Mouse (Mus musculus) layer of hippocampus, adult 9-11 months (tissue): ENCODE data around the gene Zmat3.

Source experiments
- DNase-seq: peaks from one replicate; pipeline ENCODE4 v3.0.0; 2022

Zmat3 gene

GRCm38 (mm10) chr3:32367516-32367915 is 1.7 kb upstream of the Zmat3 start:
- no peak for DNase-seq

GRCm38 (mm10) chr3:32366246-32366734 is 476 bp upstream of the Zmat3 start:
- DNase-seq: peak; percentile 29

- DNase-seq: peak; percentile 41
These were observed 821 bp downstream of the Zmat3 start for GRCm38 (mm10) chr3:32364841-32365545.

DNA sequence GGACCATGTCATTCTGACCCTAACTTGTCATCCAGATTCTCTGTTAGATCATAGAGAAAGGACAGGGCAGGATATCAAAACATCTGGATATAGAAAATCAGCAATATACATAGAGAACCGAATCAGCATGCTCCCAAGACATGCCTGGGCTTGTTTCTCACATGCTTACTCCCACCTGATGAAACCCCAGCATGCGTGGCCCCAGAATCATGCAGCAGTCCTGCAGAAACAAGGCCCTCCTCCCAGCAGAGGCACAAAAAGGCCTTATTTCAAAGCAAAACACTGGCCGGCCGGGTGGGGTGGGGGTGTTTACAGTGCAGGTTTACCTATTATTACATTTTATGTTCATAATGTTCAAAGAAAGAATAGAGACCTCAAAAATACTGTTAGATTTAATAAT is 1.6 kb downstream of the Zmat3 start:
- no peak for DNase-seq

GRCm38 (mm10) chr3:32361221-32361620 is 4.6 kb downstream of the Zmat3 start:
- no peak for DNase-seq

- peak; percentile 85 for DNase-seq
These were observed 17.9 kb downstream of the Zmat3 start for GRCm38 (mm10) chr3:32347881-32348280.

- no peak for DNase-seq
These were observed 20.6 kb downstream of the Zmat3 start for GRCm38 (mm10) chr3:32345249-32345648.

DNA sequence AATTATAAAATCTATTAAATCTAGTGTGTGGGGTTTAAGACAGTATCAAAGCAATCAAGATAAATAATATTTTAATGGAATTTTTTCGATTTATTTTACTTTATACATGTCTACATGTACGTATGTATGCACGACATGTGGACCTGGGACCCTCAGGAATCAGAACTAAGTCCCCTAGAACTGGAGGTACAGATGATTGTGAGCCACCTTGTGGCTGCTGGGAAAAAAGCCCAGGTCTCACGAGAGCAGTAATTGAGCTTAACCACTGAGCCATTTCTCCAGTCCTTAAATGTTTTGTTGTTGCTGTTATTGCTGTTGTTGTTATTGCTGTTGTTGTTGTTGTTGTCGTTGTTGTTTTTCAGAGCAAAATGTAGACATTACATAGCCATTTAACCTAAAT is 21.0 kb downstream of the Zmat3 start:
- no peak for DNase-seq

- no peak for DNase-seq
These were observed 22.4 kb downstream of the Zmat3 start for GRCm38 (mm10) chr3:32343371-32343770.

GRCm38 (mm10) chr3:32341434-32341833 is 24.4 kb downstream of the Zmat3 start:
- no peak for DNase-seq

- DNase-seq: no peak
These were observed 27.6 kb downstream of the Zmat3 start for GRCm38 (mm10) chr3:32338231-32338630.

- no peak for DNase-seq
These were observed 28.0 kb downstream of the Zmat3 start for GRCm38 (mm10) chr3:32337770-32338169.

- peak; percentile 24 for DNase-seq
These were observed 30.9 kb downstream of the Zmat3 start for GRCm38 (mm10) chr3:32334901-32335300.

DNA sequence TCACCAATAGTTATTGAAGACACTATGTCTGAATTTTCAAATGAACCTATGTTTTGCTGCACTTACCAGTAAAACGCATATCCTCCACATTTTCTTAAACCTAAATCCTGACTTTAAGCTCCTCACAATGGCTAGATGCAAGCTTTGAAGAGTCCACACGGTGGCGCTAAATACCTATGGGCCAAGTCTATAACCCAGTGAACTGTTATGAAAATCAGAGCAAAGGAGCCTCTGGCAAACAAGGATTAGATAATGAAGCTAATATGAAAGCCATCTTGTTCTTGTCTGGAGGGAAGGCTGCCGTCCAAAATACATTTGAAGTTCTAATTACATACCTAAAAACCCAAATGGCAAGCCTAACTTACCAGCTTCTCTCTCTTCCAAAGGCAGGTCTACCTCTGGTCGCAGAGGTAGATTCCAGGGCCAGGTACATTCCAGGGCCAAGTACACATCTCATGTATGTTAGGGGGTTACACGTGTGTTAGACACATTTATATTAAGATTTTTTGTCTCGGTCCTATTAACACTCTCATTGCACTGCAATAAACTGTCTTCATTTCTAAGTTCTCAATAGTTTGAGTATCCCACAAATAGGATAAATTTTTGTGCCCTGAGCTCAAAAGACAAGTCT is 32.2 kb downstream of the Zmat3 start:
- peak; percentile 76 for DNase-seq

GRCm38 (mm10) chr3:32317901-32318416 is 47.9 kb downstream of the Zmat3 start:
- DNase-seq: no peak

GRCm38 (mm10) chr3:32317165-32317900 is 48.5 kb downstream of the Zmat3 start:
- DNase-seq: peak; percentile 28

DNA sequence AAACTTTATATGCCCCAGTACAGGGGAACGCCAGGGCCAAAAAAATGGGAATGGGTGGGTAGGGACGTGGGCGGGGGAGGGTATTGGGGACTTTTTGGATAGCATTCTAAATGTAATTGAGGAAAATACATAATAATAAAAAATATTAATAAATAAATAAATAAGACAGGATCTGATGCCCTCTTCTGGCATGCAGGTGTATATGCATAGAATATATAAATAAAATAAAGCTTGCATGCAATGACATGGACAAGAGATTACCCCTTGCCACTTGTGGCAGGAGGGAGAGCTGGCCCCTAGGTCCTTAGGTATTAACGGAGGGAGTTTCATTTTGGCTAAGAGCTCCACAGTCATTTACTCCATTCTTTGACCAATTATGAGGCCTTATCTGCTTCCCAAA is 51.1 kb downstream of the Zmat3 start:
- no peak for DNase-seq

GRCm38 (mm10) chr3:32304171-32304570 is 61.6 kb downstream of the Zmat3 start:
- no peak for DNase-seq

DNA sequence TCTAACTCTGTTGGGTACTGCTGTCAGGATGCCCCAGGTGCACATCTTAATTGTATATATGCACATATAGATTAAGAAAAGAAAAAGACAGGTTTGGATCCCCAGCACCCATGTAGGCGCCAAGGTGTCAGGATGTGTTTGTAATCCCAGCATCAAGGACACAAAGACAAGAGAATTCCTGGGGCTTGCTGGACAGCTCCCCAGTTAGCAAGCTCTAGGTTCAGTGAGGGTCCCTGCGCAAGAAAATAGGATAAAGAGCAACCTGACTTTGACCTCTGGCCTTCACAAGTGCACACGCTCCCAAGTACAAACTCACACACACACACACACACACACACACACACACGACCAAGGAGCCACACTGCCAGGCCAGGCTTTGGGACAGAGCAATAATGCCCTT is 73.8 kb downstream of the Zmat3 start:
- no peak for DNase-seq
